Mouse (Mus musculus) inflammation-experienced regulatory T-cells (primary cell): ENCODE data around the gene Ephb4. TPM values are rescaled to one million over a fixed set of nuclear protein-coding genes. Genes with fewer than 3 reads are reported as not detected.

Experiments
- polyA plus RNA-seq, 2 experiments: library from polyadenylated mRNA; unstranded; fragments of 100-300 nt; shearing (Covaris generic); gene quantifications; one replicate each; pipeline ENCODE4 v1.2.1; 2017

The Ephb4 gene
- polyA plus RNA-seq = under 1 TPM; 0.14 to 0.64 TPM

GRCm38 (mm10) chr5:137349384-137350204, at the start of gene Ephb4:
Gene Ephb4, plus strand, starts transcription at chr5:137350109.

GRCm38 (mm10) chr5:137307071-137307912, 42.6 kb upstream of the Ephb4 start, which contains the start of gene Srrt:
Gene Srrt, minus strand, starts transcription at chr5:137307674.

GRCm38 (mm10) chr5:137314193-137315083, 35.5 kb upstream of the Ephb4 start, which contains the start of gene Trip6:
Gene Trip6, minus strand, starts transcription at chr5:137314404.

GRCm38 (mm10) chr5:137333512-137334174, 16.3 kb upstream of the Ephb4 start, which contains the start of gene Slc12a9:
Gene Slc12a9, minus strand, starts transcription at chr5:137333597.

Other genes with a start within 250 kb of the Ephb4 start
- 10 to 100 TPM; 11.7 to 16.4 TPM for gene Trim56, start 233.9 kb upstream of the Ephb4 start, polyA plus RNA-seq
- under 1 TPM in 1 of 2 experiments, not detected in 1; 0.93 TPM for gene Muc3, start 200.8 kb upstream of the Ephb4 start, polyA plus RNA-seq
- gene Muc3a, start 137.7 kb upstream of the Ephb4 start, polyA plus RNA-seq = 1 to 10 TPM; 1.5 to 1.9 TPM
- gene Ache, start 62.6 kb upstream of the Ephb4 start, polyA plus RNA-seq = under 1 TPM; 0.13 to 0.20 TPM
- gene Ufsp1, start 55.5 kb upstream of the Ephb4 start, polyA plus RNA-seq = 1 to 10 TPM in 1 of 2 experiments, under 1 TPM in 1; 0.55 to 2.6 TPM
- gene Srrt, start 42.4 kb upstream of the Ephb4 start, polyA plus RNA-seq = 100 to 1,000 TPM; 111 to 126 TPM
- 1 to 10 TPM; 4.1 to 5.2 TPM for gene Trip6, start 35.7 kb upstream of the Ephb4 start, polyA plus RNA-seq
- gene Slc12a9, start 16.5 kb upstream of the Ephb4 start, polyA plus RNA-seq = 10 to 100 TPM; 19.0 to 24.9 TPM
- 1 to 10 TPM; 1.1 to 4.1 TPM for gene Zan, start 127.0 kb downstream of the Ephb4 start, polyA plus RNA-seq
- 10 to 100 TPM; 35.2 to 41.1 TPM for gene Pop7, start 152.4 kb downstream of the Ephb4 start, polyA plus RNA-seq
- gene Gigyf1, start 168.4 kb downstream of the Ephb4 start, polyA plus RNA-seq = 10 to 100 TPM; 10.9 to 13.1 TPM
- gene Epo, start 183.1 kb downstream of the Ephb4 start, polyA plus RNA-seq = under 1 TPM in 1 of 2 experiments, not detected in 1; 0.82 TPM
- 100 to 1,000 TPM; 293 to 297 TPM for gene Gnb2, start 183.4 kb downstream of the Ephb4 start, polyA plus RNA-seq
- gene Actl6b, start 203.4 kb downstream of the Ephb4 start, polyA plus RNA-seq = under 1 TPM in 1 of 2 experiments, not detected in 1; 0.76 TPM
- gene Tfr2, start 219.7 kb downstream of the Ephb4 start, polyA plus RNA-seq = 1 to 10 TPM; 1.3 to 1.4 TPM